Mouse (Mus musculus): Measurements from ENCODE around the gene Twsg1. TPM values are rescaled to one million over a fixed set of nuclear protein-coding genes. Genes with fewer than 3 reads are reported as not detected.
"Not testable (repeated sequence)": the region's sequence is repeated elsewhere in the genome, so short reads cannot be mapped to it uniquely, and the experiment has no call there.

The Twsg1 gene
- polyA plus RNA-seq (2015; fragmentation: Nextera tagmentation; extraction: Ambion mirVana), result 92.9 and 110 TPM in 2 replicates

GRCm38 (mm10) chr17:65950622-65951404 lies at the start of gene Twsg1:
Gene Twsg1, minus strand, starts transcription at chr17:65951226.
- H3K4me3 ChIP-seq, result peak within 1 kb of the TSS; percentile 70
- under 1% methylated on average over 68 of the region's 87 CpGs for WGBS
- H3K4me1 ChIP-seq (replicated peaks), result peaks cover 22% of the 10 kb centered on the region
- H3K36me3 ChIP-seq, result peaks cover 7% of the 10 kb centered on the region; the same call in 1 of the 2 replicates
- H3K9me3 ChIP-seq (replicated peaks), result no peaks in the 10 kb centered on the region
- peak; percentile 96 for ATAC-seq (replicated peaks; ENCODE audit: insufficient number of reproducible peaks, insufficient read depth, low FRiP score, low read depth)
- H3K27me3 ChIP-seq, result no peaks in the 10 kb centered on the region
- peak within 1 kb of the TSS; percentile 65 for H3K4me2 ChIP-seq
- peak within 1 kb of the TSS; percentile 88 for H3K27ac ChIP-seq
- peak within 1 kb of the TSS; percentile 87 for H3K9ac ChIP-seq

- 82% methylated on average over 3 of the region's 3 CpGs for whole genome bisulfite sequencing
- H3K9ac ChIP-seq, result no peak overlapping the region
- H3K27me3 ChIP-seq, result no peaks in the 10 kb centered on the region
- H3K4me2 ChIP-seq, result no peak overlapping the region
- no peak overlapping the region for H3K4me3 ChIP-seq
- no peak for ATAC-seq (replicated peaks; ENCODE audit: insufficient number of reproducible peaks, insufficient read depth, low FRiP score, low read depth)
- no peaks in the 10 kb centered on the region for H3K36me3 ChIP-seq
- H3K9me3 ChIP-seq (replicated peaks), result no peaks in the 10 kb centered on the region
- H3K4me1 ChIP-seq (replicated peaks), result no peaks in the 10 kb centered on the region
- no peak overlapping the region for H3K27ac ChIP-seq
Observed at GRCm38 (mm10) chr17:65988151-65988820, 37.3 kb upstream of the Twsg1 start.

- H3K27ac ChIP-seq; H3K9me3 ChIP-seq (replicated peaks); H3K4me3 ChIP-seq; ATAC-seq (replicated peaks; ENCODE audit: insufficient number of reproducible peaks, insufficient read depth, low FRiP score, low read depth); H3K4me2 ChIP-seq; H3K9ac ChIP-seq; H3K27me3 ChIP-seq; H3K4me1 ChIP-seq (replicated peaks); H3K36me3 ChIP-seq: not testable (repeated sequence)
Observed at GRCm38 (mm10) chr17:65976720-65977119, 25.7 kb upstream of the Twsg1 start.

DNA sequence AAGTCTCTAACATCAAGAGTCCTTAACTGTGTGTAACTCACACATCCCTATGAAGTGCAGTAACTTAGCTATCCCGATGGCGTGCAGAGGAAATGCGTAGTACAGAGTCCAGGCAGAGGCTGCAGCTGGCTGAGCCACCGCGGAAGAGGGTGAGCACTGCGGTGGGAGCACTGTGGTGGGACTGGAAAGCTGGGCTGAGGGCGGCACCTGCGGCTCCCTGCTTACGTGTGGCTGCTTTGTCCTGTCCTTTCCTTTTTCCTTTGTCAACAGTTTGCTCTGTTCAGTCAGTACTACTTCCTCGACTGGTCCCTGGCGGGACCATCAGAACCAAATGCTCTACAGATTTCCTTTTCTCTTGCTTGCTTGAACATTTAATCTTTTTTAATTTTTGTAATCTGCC lies 16.7 kb upstream of the Twsg1 start:
- H3K36me3 ChIP-seq, result no peaks in the 10 kb centered on the region
- no peak overlapping the region for H3K9ac ChIP-seq
- no peak overlapping the region for H3K27ac ChIP-seq
- peaks cover 8% of the 10 kb centered on the region; the same call in 1 of the 2 replicates for H3K4me1 ChIP-seq (replicated peaks)
- WGBS, result 68% methylated on average over 11 of the region's 11 CpGs
- no peaks in the 10 kb centered on the region for H3K27me3 ChIP-seq
- no peak for ATAC-seq (replicated peaks; ENCODE audit: insufficient number of reproducible peaks, insufficient read depth, low FRiP score, low read depth)
- H3K4me2 ChIP-seq, result no peak overlapping the region
- no peak overlapping the region for H3K4me3 ChIP-seq
- no peaks in the 10 kb centered on the region for H3K9me3 ChIP-seq (replicated peaks)

- WGBS, result 93% methylated on average over 2 of the region's 2 CpGs
Observed at GRCm38 (mm10) chr17:65962263-65962662, 11.2 kb upstream of the Twsg1 start.

GRCm38 (mm10) chr17:65961606-65962136 lies 10.6 kb upstream of the Twsg1 start:
- peaks cover 18% of the 10 kb centered on the region for H3K4me1 ChIP-seq (replicated peaks)
- no peak overlapping the region for H3K4me3 ChIP-seq
- no peak overlapping the region for H3K4me2 ChIP-seq
- H3K36me3 ChIP-seq, result no peaks in the 10 kb centered on the region
- H3K9me3 ChIP-seq (replicated peaks), result no peaks in the 10 kb centered on the region
- H3K9ac ChIP-seq, result no peak overlapping the region
- WGBS, result 75% methylated on average over 2 of the region's 2 CpGs
- no peak overlapping the region for H3K27ac ChIP-seq
- no peaks in the 10 kb centered on the region for H3K27me3 ChIP-seq
- no peak; the same call in 1 of the 2 replicates for ATAC-seq (replicated peaks; ENCODE audit: insufficient number of reproducible peaks, insufficient read depth, low FRiP score, low read depth)

More at GRCm38 (mm10) chr17:65962263-65962662, 11.2 kb upstream of the Twsg1 start:
- Histone ChIP-seq H3K27ac (no peak overlapping the region), H3K4me1 (replicated peaks) (peaks cover 13% of the 10 kb centered on the region), H3K27me3 (no peaks in the 10 kb centered on the region), H3K4me2 (no peak overlapping the region), H3K9ac (no peak overlapping the region), H3K4me3 (no peak overlapping the region), H3K36me3 (no peaks in the 10 kb centered on the region), H3K9me3 (replicated peaks) (no peaks in the 10 kb centered on the region)
- no peak for ATAC-seq (replicated peaks; ENCODE audit: insufficient number of reproducible peaks, insufficient read depth, low FRiP score, low read depth)

DNA sequence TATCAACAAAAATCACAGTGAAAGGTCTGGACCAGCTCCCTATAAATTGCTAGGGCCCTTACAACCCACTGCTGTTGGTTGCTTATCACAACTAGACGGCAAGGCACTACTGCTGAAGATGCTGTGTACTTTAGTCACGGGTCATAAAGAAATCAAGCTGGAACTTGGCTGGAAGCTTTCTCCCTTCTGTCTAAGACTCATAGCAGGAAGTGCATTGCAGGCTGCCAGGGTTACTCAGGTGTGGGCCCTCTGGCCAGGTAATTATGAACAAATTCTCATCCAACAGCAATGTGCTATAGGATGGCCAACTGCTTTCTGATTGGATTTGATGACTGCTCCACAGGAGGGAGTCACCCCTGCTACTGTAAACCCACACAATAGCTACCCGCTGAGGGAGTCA lies 8.0 kb upstream of the Twsg1 start:
- Histone ChIP-seq H3K27me3 (no peaks in the 10 kb centered on the region), H3K36me3 (no peaks in the 10 kb centered on the region), H3K4me2 (no peak overlapping the region), H3K27ac (no peak overlapping the region), H3K9me3 (replicated peaks) (no peaks in the 10 kb centered on the region), H3K9ac (no peak overlapping the region), H3K4me1 (replicated peaks) (peaks cover 18% of the 10 kb centered on the region), H3K4me3 (no peak overlapping the region)
- 67% methylated on average over 3 of the region's 3 CpGs for WGBS
- ATAC-seq (replicated peaks; ENCODE audit: insufficient number of reproducible peaks, insufficient read depth, low FRiP score, low read depth), result no peak

DNA sequence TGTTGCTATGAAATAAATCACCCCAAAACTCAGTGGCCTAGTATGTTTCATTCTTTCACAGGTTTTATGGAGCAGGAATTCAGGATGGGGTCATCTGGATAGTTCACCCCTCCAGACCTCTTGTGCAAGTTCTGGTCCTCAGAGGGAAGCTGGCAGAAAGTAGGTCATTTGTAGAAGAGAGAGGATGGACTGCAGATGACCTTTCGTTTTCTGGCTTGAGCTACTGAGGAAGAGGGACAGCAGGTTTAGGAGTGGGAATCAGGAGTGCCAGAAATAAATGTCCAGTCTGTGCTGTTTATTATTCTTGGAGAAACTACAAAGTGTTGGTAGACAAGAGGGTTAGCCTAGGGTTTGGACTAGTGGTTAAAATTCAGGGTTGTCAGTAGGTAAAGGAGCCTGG lies 7.3 kb upstream of the Twsg1 start:
- Histone ChIP-seq H3K4me2 (no peak overlapping the region), H3K4me3 (no peak overlapping the region), H3K27me3 (no peaks in the 10 kb centered on the region), H3K9me3 (replicated peaks) (no peaks in the 10 kb centered on the region), H3K36me3 (no peaks in the 10 kb centered on the region), H3K27ac (no peak overlapping the region), H3K4me1 (replicated peaks) (peaks cover 15% of the 10 kb centered on the region), H3K9ac (no peak overlapping the region)
- WGBS, result 65% methylated on average over 1 of the region's 1 CpGs
- no peak for ATAC-seq (replicated peaks; ENCODE audit: insufficient number of reproducible peaks, insufficient read depth, low FRiP score, low read depth)

GRCm38 (mm10) chr17:65957782-65958325 lies 6.8 kb upstream of the Twsg1 start:
- H3K4me2 ChIP-seq, result no peak overlapping the region; the same call in 1 of the 2 replicates
- no peaks in the 10 kb centered on the region for H3K27me3 ChIP-seq
- no peaks in the 10 kb centered on the region for H3K36me3 ChIP-seq
- no peak overlapping the region for H3K9ac ChIP-seq
- H3K27ac ChIP-seq, result peak overlapping the region; percentile 54
- H3K4me1 ChIP-seq (replicated peaks), result peaks cover 11% of the 10 kb centered on the region
- 82% methylated on average over 8 of the region's 8 CpGs for WGBS
- H3K9me3 ChIP-seq (replicated peaks), result no peaks in the 10 kb centered on the region
- ATAC-seq (replicated peaks; ENCODE audit: insufficient number of reproducible peaks, insufficient read depth, low FRiP score, low read depth), result no peak
- H3K4me3 ChIP-seq, result no peak overlapping the region

DNA sequence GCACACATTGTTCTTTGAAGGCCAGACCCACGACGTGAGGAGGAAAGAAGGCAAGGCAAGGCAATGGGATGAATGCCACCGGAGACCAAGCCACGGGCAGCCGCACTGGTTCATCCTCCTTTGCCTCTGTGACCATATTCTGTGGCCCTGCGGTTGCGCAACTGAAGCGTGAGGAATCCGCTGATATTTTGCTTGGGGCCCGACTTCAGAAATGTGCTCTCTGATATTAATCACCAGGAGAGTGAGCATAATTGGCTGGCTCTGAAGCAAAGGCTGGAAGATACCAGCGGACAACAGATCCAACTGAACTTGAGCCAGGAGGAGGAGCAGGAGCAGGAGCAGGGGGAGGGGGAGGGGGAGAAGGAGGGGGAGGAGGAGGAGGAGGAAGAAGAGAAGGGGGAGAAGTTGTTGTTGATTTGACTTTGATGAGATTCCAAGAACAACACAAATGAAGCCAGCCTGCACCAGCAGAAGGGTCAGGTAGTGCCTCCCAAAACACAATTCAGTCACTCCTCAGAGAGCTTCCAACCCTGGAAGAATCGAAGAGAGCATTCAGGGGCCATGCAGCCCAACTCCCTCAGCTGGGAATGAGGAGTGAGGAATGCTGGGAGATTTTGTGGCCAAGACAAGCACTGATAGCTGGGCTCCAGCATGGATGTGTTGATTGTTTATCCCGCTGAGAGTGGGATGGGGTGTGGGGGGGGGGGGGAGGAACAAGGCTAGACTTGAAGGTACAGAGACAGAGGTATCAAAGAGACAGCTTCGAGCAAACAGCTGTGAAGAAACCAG lies 6.2 kb upstream of the Twsg1 start:
- peak; percentile 58 for ATAC-seq (replicated peaks; ENCODE audit: insufficient number of reproducible peaks, insufficient read depth, low FRiP score, low read depth)
- Histone ChIP-seq H3K4me1 (replicated peaks) (peaks cover 11% of the 10 kb centered on the region), H3K27ac (peak overlapping the region; percentile 54)

DNA sequence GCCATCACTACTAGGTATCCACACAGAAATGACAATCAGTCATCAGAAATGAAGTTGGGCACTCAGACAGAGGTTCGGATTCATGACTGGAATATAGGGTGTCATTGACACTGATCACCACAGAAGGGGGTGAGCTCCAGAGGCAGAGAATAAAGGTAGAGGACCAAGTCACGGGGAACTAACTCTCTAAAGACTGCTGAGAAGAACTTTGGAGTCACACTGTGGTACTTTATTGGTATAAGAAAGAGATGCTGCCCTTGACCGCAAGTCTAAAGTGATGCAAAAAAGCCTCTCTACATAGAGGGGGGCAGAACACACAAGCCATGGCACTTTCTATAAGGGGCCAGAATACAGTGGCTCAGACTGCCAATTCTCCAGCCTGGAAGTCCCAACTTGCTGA lies 5.1 kb upstream of the Twsg1 start:
- 87% methylated on average over 3 of the region's 3 CpGs for WGBS
- H3K9me3 ChIP-seq (replicated peaks), result no peaks in the 10 kb centered on the region
- H3K4me1 ChIP-seq (replicated peaks), result peaks cover 15% of the 10 kb centered on the region
- no peak overlapping the region for H3K4me2 ChIP-seq
- H3K4me3 ChIP-seq, result no peak overlapping the region
- no peak overlapping the region for H3K27ac ChIP-seq
- H3K27me3 ChIP-seq, result no peaks in the 10 kb centered on the region
- H3K36me3 ChIP-seq, result no peaks in the 10 kb centered on the region
- ATAC-seq (replicated peaks; ENCODE audit: insufficient number of reproducible peaks, insufficient read depth, low FRiP score, low read depth), result no peak
- no peak overlapping the region for H3K9ac ChIP-seq

More for the DNA sequence above, 6.2 kb upstream of the Twsg1 start:
- Histone ChIP-seq H3K4me2 (peak overlapping the region; percentile 23; the same call in 1 of the 2 replicates), H3K9ac (no peak overlapping the region), H3K36me3 (no peaks in the 10 kb centered on the region), H3K27me3 (no peaks in the 10 kb centered on the region), H3K9me3 (replicated peaks) (no peaks in the 10 kb centered on the region), H3K4me3 (no peak overlapping the region)
- 47% methylated on average over 14 of the region's 14 CpGs for WGBS

Measured in heart, embryonic 15.5 days (tissue).